Mouse (Mus musculus) cerebellum, adult 2 months (tissue): ENCODE data around the gene Scml4.

Experiments used
- CTCF ChIP-seq: fragments of 200-500 bp; IDR thresholded peaks from 2 replicates; pipeline ENCODE4 v1.5.1; 2011; ENCODE audit warnings: low read depth, mild to moderate bottlenecking, control low read depth, low read length, moderate library complexity, borderline replicate concordance; ENCODE audit not compliant: insufficient read depth
- POLR2A ChIP-seq: fragments of 200-500 bp; IDR thresholded peaks from 2 replicates; pipeline ENCODE4 v1.6.1; 2011; ENCODE audit warnings: low read length, control low read depth, borderline replicate concordance; ENCODE audit not compliant: insufficient read depth

GRCm38 (mm10) chr10:42897632-42898031 lies 37.5 kb downstream of the Scml4 start:
- no peak for TF ChIP-seq POLR2A
- TF ChIP-seq CTCF: no peak
